Mouse (Mus musculus) CH12.LX (cell line): ENCODE data around the gene Xpr1.

Experiments used
- CHD2 ChIP-seq: IDR thresholded peaks from 2 replicates; pipeline ENCODE4 v1.6.1; 2011; ENCODE audit warnings: low read length, improper control_type of control experiment
- CTCF ChIP-seq, 2 experiments: IDR thresholded peaks in 1 of 2; conservative IDR thresholded peaks in 1 of 2; 2 replicates each; pipeline ENCODE4 v1.5.1; 2011 to 2012; ENCODE audit warnings: low read depth in 2 of 2, low read length in 2 of 2, improper control_type of control experiment in 1 of 2, inconsistent platforms in 1 of 2, mild to moderate bottlenecking in 1 of 2, moderate library complexity in 1 of 2
- HCFC1 ChIP-seq: IDR thresholded peaks from 2 replicates; pipeline ENCODE4 v1.6.1; 2012; ENCODE audit warnings: low read depth, mild to moderate bottlenecking, inconsistent platforms, low read length, improper control_type of control experiment
- MYC ChIP-seq: IDR thresholded peaks from 2 replicates; pipeline ENCODE4 v1.6.1; 2011; ENCODE audit warnings: low read depth, mild to moderate bottlenecking, improper control_type of control experiment, low read length
- POLR2A ChIP-seq: IDR thresholded peaks from 2 replicates; pipeline ENCODE4 v1.6.1; 2011; ENCODE audit warnings: low read depth, mild to moderate bottlenecking, improper control_type of control experiment, low read length
- POLR2AphosphoS2 ChIP-seq: IDR thresholded peaks from 2 replicates; pipeline ENCODE4 v1.6.1; 2011; ENCODE audit warnings: low read depth, low read length, improper control_type of control experiment
- UBTF ChIP-seq: IDR thresholded peaks from 2 replicates; pipeline ENCODE4 v1.6.1; 2012; ENCODE audit warnings: low read depth, mild to moderate bottlenecking, inconsistent platforms, low read length, improper control_type of control experiment, moderate library complexity
- USF1 ChIP-seq: IDR thresholded peaks from 2 replicates; pipeline ENCODE4 v1.6.1; 2014; ENCODE audit warnings: low read depth, mild to moderate bottlenecking, inconsistent platforms, low read length, improper control_type of control experiment
- ZMIZ1 ChIP-seq: IDR thresholded peaks from 2 replicates; pipeline ENCODE4 v1.6.1; 2012; ENCODE audit warnings: low read depth, mild to moderate bottlenecking, inconsistent platforms, low read length, improper control_type of control experiment

GRCm38 (mm10) chr1:155394021-155394420, 23.2 kb downstream of the Xpr1 start:
- no peak for TF ChIP-seq POLR2A
- no peak for TF ChIP-seq CTCF (conservative IDR thresholded peaks at IDR 0.05 in 1 of 2, IDR thresholded peaks at IDR 0.05 in 1 of 2; ENCODE audit: low read depth in 2 of 2, low read length in 2 of 2)
- no peak for TF ChIP-seq POLR2AphosphoS2
- no peak for TF ChIP-seq HCFC1
- no peak for TF ChIP-seq CHD2
- TF ChIP-seq USF1: no peak
- TF ChIP-seq ZMIZ1: no peak
- TF ChIP-seq UBTF: no peak
- no peak for TF ChIP-seq MYC
